Mouse (Mus musculus) limb, embryonic 14.5 days (tissue): ENCODE results near the gene Fam83f. TPM values are rescaled to one million over a fixed set of nuclear protein-coding genes. Genes with fewer than 3 reads are reported as not detected.
A peak's percentile ranks its signal among the peaks of the same experiment; 100 is the strongest.

Experiments
- ATAC-seq: fragments of 200-750 bp; cut with Nextera tagmentation; 2 replicates; pipeline ENCODE4 v1.8.0; 2017; ENCODE audit warnings: low read depth, moderate number of reproducible peaks, moderate TSS enrichment; ENCODE audit not compliant: low FRiP score
- DNase-seq: peaks from one replicate; pipeline ENCODE4 v3.0.0-alpha.2; 2015; ENCODE audit warnings: low spot score
- H3K27ac ChIP-seq: fragments of 300-500 bp; sonication (generic); replicated peaks from 2 replicates; pipeline ENCODE4 v1.5.1; 2014; ENCODE audit warnings: low read depth, mild to moderate bottlenecking, low read length, moderate library complexity, mixed read lengths
- H3K27me3 ChIP-seq: fragments of 300-500 bp; sonication (generic); 2 replicates; pipeline ENCODE4 v1.6.1; 2014; ENCODE audit warnings: low read length, mixed read lengths; ENCODE audit not compliant: control insufficient read depth, insufficient read depth
- H3K36me3 ChIP-seq: fragments of 300-500 bp; sonication (generic); 2 replicates; pipeline ENCODE4 v1.6.1; 2014; ENCODE audit warnings: mild to moderate bottlenecking, low read length, moderate library complexity, mixed read lengths; ENCODE audit not compliant: control insufficient read depth, insufficient read depth
- H3K4me1 ChIP-seq: fragments of 300-500 bp; sonication (generic); 2 replicates; pipeline ENCODE4 v1.6.1; 2014; ENCODE audit warnings: antibody characterized with exemption, low read length, mixed read lengths; ENCODE audit not compliant: control insufficient read depth, insufficient read depth
- H3K4me2 ChIP-seq: fragments of 300-500 bp; sonication (generic); replicated peaks from 2 replicates; pipeline ENCODE4 v1.6.1; 2014; ENCODE audit warnings: low read depth, mild to moderate bottlenecking, low read length, moderate library complexity; ENCODE audit not compliant: severe bottlenecking
- H3K4me3 ChIP-seq: fragments of 300-500 bp; sonication (generic); replicated peaks from 2 replicates; pipeline ENCODE4 v1.5.1; 2014; ENCODE audit warnings: low read length
- H3K9ac ChIP-seq: fragments of 300-500 bp; sonication (generic); 2 replicates; pipeline ENCODE4 v1.6.1; 2014; ENCODE audit warnings: mild to moderate bottlenecking, low read depth, low read length, moderate library complexity; ENCODE audit not compliant: severe bottlenecking
- H3K9me3 ChIP-seq: fragments of 300-500 bp; sonication (generic); 2 replicates; pipeline ENCODE4 v1.6.1; 2016; ENCODE audit warnings: low read length; ENCODE audit not compliant: control insufficient read depth
- POLR2A ChIP-seq: fragments of 200-500 bp; IDR thresholded peaks from 2 replicates; pipeline ENCODE4 v1.8.0; 2012; ENCODE audit warnings: inconsistent platforms, mild to moderate bottlenecking, moderate library complexity, borderline replicate concordance; ENCODE audit not compliant: insufficient read depth, insufficient read length; ENCODE audit errors: extremely low read depth
- WGBS: fragments of 180-500 bp; shearing (Covaris S2); extraction: QIAGEN DNeasy Blood & Tissue Kit; methylation state at CpG from one replicate; pipeline ENCODE4 v1.1.7; 2014; 5-methylcytosine and 5-hydroxymethylcytosine counted together
- polyA plus RNA-seq, 2 experiments: library from polyadenylated mRNA; depleted of rRNA in 1 of 2; stranded (reverse) in 1 of 2; unstranded in 1 of 2; fragments of >200 nt; fragmentation: Nextera tagmentation in 1 of 2; extraction: Ambion mirVana in 1 of 2; gene quantifications; 2 replicates each; pipeline versions ENCODE4 v1.2.1 to v1.2.3; 2012 to 2014

Fam83f gene
- polyA plus RNA-seq, 2 experiments = 1.7 to 3.7 TPM

GRCm38 (mm10) chr15:80707088-80707487 lies 35.4 kb downstream of the Fam83f start:
- peaks cover 27% of the 10 kb centered on the region for H3K4me1 ChIP-seq
- no peaks in the 10 kb centered on the region for H3K9me3 ChIP-seq
- H3K27me3 ChIP-seq = no peaks in the 10 kb centered on the region
- H3K4me3 ChIP-seq = no peak overlapping the region
- H3K27ac ChIP-seq = peak overlapping the region; percentile 75
- H3K36me3 ChIP-seq = no peaks in the 10 kb centered on the region
- H3K4me2 ChIP-seq = peak overlapping the region; percentile 48
- peak; percentile 7; the same call in 1 of the 2 replicates for ATAC-seq
- TF ChIP-seq POLR2A = no peak
- 33% methylated on average over 8 of the region's 8 CpGs for WGBS
- peak; percentile 93 for DNase-seq
- no peak overlapping the region for H3K9ac ChIP-seq

- no peak overlapping the region for H3K9ac ChIP-seq
- H3K4me2 ChIP-seq = no peak overlapping the region
- no peaks in the 10 kb centered on the region for H3K9me3 ChIP-seq
- H3K4me1 ChIP-seq = peaks cover 31% of the 10 kb centered on the region
- no peak overlapping the region for H3K27ac ChIP-seq
- H3K27me3 ChIP-seq = no peaks in the 10 kb centered on the region
- ATAC-seq (no peak), DNase-seq (peak; percentile 67)
- no peak overlapping the region for H3K4me3 ChIP-seq
- H3K36me3 ChIP-seq = no peaks in the 10 kb centered on the region
- 41% methylated on average over 6 of the region's 6 CpGs for WGBS
- no peak for TF ChIP-seq POLR2A
Observed at GRCm38 (mm10) chr15:80709593-80709992, 37.9 kb downstream of the Fam83f start.

- peak overlapping the region; percentile 94 for H3K4me3 ChIP-seq
- ATAC-seq = no peak
- peak overlapping the region; percentile 46; the same call in 1 of the 2 replicates for H3K9ac ChIP-seq
- no peak overlapping the region for H3K27ac ChIP-seq
- no peaks in the 10 kb centered on the region for H3K9me3 ChIP-seq
- WGBS = 14% methylated on average over 5 of the region's 5 CpGs
- no peak for DNase-seq
- peak overlapping the region; percentile 34 for H3K4me2 ChIP-seq
- H3K36me3 ChIP-seq = no peaks in the 10 kb centered on the region
- peaks cover 31% of the 10 kb centered on the region for H3K4me1 ChIP-seq
- H3K27me3 ChIP-seq = no peaks in the 10 kb centered on the region
- TF ChIP-seq POLR2A = no peak
Observed at GRCm38 (mm10) chr15:80710257-80710607, 38.6 kb downstream of the Fam83f start.

- under 1% methylated on average over 39 of the region's 39 CpGs for WGBS
- H3K9me3 ChIP-seq = no peaks in the 10 kb centered on the region
- peak within 1 kb of the TSS; percentile 94 for H3K4me3 ChIP-seq
- DNase-seq = peak; percentile 99
- ATAC-seq = peak; percentile 95
- peak within 1 kb of the TSS; percentile 90 for H3K9ac ChIP-seq
- peak within 1 kb of the TSS; percentile 56 for H3K4me2 ChIP-seq
- peak; percentile 83; the same call in 1 of the 2 replicates for TF ChIP-seq POLR2A
- peak within 1 kb of the TSS; percentile 92 for H3K27ac ChIP-seq
- H3K4me1 ChIP-seq = peaks cover 28% of the 10 kb centered on the region
- no peaks in the 10 kb centered on the region for H3K27me3 ChIP-seq
- H3K36me3 ChIP-seq = no peaks in the 10 kb centered on the region
Observed at GRCm38 (mm10) chr15:80710608-80711363, 39.1 kb downstream of the Fam83f start, which contains the start of gene Tnrc6b. Gene Tnrc6b (plus strand): TSS chr15:80711313.

GRCm38 (mm10) chr15:80711401-80712151 lies 39.9 kb downstream of the Fam83f start:
- H3K27me3 ChIP-seq = no peaks in the 10 kb centered on the region
- peak; percentile 18; the same call in 1 of the 2 replicates for ATAC-seq
- no peak for TF ChIP-seq POLR2A
- no peaks in the 10 kb centered on the region for H3K36me3 ChIP-seq
- peak overlapping the region; percentile 92 for H3K27ac ChIP-seq
- peaks cover 21% of the 10 kb centered on the region for H3K4me1 ChIP-seq
- H3K9ac ChIP-seq = peak overlapping the region; percentile 90
- H3K9me3 ChIP-seq = no peaks in the 10 kb centered on the region
- DNase-seq = peak; percentile 49
- peak overlapping the region; percentile 56 for H3K4me2 ChIP-seq
- WGBS = 2% methylated on average over 37 of the region's 106 CpGs
- H3K4me3 ChIP-seq = peak overlapping the region; percentile 94
